Mouse (Mus musculus) Patski (cell line): ENCODE data around the gene Gm19684. TPM values are rescaled to one million over a fixed set of nuclear protein-coding genes. Genes with fewer than 3 reads are reported as not detected.
"Not testable (repeated sequence)": the region's sequence is repeated elsewhere in the genome, so short reads cannot be mapped to it uniquely, and the experiment has no call there.

Source experiments
- ATAC-seq: fragments of 100-300 bp; one replicate; pipeline ENCODE4 v1.8.0; 2021
- CTCF ChIA-PET: fragments of 350-600 bp; sonication (Branson Sonifier 250); formaldehyde crosslinking; loops from one replicate; lab custom pipeline; 2022; ENCODE audit warnings: inconsistent platforms; lab: Charles Lee
- POLR2A ChIA-PET: fragments of 350-600 bp; sonication (Branson Sonifier 250); formaldehyde crosslinking; loops from one replicate; lab custom pipeline; 2022; ENCODE audit warnings: antibody characterized with exemption, inconsistent platforms; lab: Charles Lee
- DNase-seq: peaks from one replicate; pipeline ENCODE4 v3.0.0-alpha.2; 2011; ENCODE audit warnings: low read depth, low spot score
- H3K27me3 ChIP-seq: fragments of 371-371 bp; one replicate; pipeline ENCODE4 v1.5.1; 2021
- CTCF ChIP-seq: fragments of 100-300 bp; IDR thresholded peaks from one replicate; pipeline ENCODE4 v1.5.1; 2021
- in situ Hi-C: fragments of 300-500 bp; cut with MboI; formaldehyde crosslinking; loops from 3 replicates; pipeline ENCODE4 v1.11.1; 2018; ENCODE audit warnings: low pct_unique_long_range_greater_than_20kb, mixed read lengths
- polyA plus RNA-seq: library from polyadenylated mRNA; unstranded; gene quantifications from one replicate; pipeline ENCODE4 v1.2.3, GENCODE M21; 2021

Gene Gm19684
- polyA plus RNA-seq = 0.06 TPM

DNA sequence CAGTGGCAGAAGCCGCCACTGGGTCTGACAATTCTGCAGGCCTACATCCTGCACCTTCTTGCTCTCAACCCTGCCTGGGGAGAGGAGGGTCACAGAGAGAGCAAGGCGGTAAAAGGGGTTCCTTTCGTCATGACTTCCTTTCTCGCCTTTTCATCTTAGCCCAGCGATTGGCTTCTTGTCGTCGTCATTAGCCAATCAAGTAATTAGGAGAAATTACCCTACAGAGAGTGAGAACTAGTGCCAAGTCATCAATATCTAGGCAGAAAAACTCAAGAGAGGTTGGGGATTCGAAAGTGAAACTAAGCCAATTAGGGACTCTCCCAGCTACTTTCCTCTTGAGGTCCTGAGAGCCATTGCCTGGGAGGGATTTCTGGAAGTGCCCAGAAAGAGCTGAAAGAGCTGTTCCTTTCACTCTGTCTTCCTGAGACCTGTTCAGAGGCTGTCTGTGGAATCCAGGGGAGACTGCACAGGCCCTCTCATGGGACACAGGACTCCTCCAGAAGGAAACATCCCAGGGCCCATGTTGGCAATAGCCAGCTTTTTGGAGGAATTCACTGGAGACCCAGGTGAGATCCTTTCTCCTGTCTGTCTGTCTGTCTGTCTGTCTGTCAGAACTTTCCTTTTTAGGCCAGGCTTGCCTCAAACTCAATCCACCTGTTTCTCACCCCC, at the start of gene Gm19684:
TSS of gene Gm19684 (plus strand) at position 327 of the 669 bp plus-strand sequence.
- POLR2A ChIA-PET = interaction anchor here (0.7 kb wide), 1 partner anchor 57 kb away, joined by 3 read pairs; no protein-coding TSS in a partner anchor
- CTCF ChIA-PET = interaction anchor here (0.7 to 1.2 kb wide), 2 partner anchors 61 to 124 kb away, joined by 3 to 4 read pairs; no protein-coding TSS in a partner anchor
- ATAC-seq (peak; percentile 77), DNase-seq (peak; percentile 33)
- H3K27me3 ChIP-seq, in situ Hi-C loops: not testable (repeated sequence)

- ATAC-seq, CTCF ChIA-PET, POLR2A ChIA-PET, DNase-seq: not testable (repeated sequence)
- in situ Hi-C loops = loop anchor here (25.0 kb wide), 1 partner anchor 770 kb away; the partner anchor contains the start of gene H2-Q1
- peaks cover 11% of the 10 kb centered on the region for H3K27me3 ChIP-seq
Observed at GRCm38 (mm10) chr17:36081901-36082300, 39.6 kb upstream of the Gm19684 start.

GRCm38 (mm10) chr17:36082519-36083232, 38.8 kb upstream of the Gm19684 start:
- in situ Hi-C loops = loop anchor here (25.0 kb wide), 1 partner anchor 770 kb away; the partner anchor contains the start of gene H2-Q1
- DNase-seq, CTCF ChIA-PET, ATAC-seq, POLR2A ChIA-PET: not testable (repeated sequence)
- peaks cover 11% of the 10 kb centered on the region for H3K27me3 ChIP-seq

GRCm38 (mm10) chr17:36083266-36083869, 38.1 kb upstream of the Gm19684 start:
- DNase-seq (no peak), ATAC-seq (peak; percentile 58)
- H3K27me3 ChIP-seq = peaks cover 14% of the 10 kb centered on the region
- ChIA-PET CTCF (no interaction called here), POLR2A (no interaction called here)
- in situ Hi-C loops = loop anchor here (25.0 kb wide), 1 partner anchor 771 kb away; the partner anchor contains the start of gene H2-Q1
- no peak for TF ChIP-seq CTCF

DNA sequence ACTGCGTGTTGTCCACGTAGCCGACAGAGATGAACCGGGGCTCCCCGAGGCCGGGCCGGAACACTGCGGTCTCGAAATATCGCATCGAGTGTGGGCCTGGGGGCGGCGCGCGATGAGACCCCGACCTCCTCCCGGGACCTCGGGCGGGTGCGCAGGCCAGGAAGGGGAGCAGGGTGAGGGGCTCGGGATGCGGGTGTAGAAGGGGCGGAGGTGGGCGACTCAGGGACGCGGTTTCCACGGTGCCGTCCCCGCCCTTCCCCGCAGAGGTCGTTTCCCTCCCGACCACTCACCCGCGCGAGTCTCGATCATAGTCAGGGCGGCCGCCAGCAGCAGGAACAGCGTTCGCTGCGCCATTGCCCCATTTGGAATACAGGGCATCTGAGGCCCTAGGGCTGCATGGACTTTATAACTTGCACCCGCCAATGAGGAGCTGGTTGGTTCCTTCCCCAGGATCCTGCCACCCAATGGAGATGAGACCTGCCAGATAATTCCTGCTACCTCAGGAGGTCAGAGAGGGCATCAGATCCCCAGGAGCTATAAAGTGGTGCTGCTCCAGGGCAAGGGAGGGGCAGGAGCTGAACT, 37.5 kb upstream of the Gm19684 start:
- POLR2A ChIA-PET = no interaction called here
- H3K27me3 ChIP-seq = peaks cover 16% of the 10 kb centered on the region
- in situ Hi-C loops = loop anchor here (25.0 kb wide), 1 partner anchor 772 kb away; the partner anchor contains the start of gene H2-Q1
- ATAC-seq (no peak), DNase-seq (no peak)
- CTCF ChIA-PET = no interaction called here
- TF ChIP-seq CTCF = no peak

- POLR2A ChIA-PET, DNase-seq, ATAC-seq, CTCF ChIA-PET: not testable (repeated sequence)
- in situ Hi-C loops = loop anchor here (5.0 to 25.0 kb wide), 2 partner anchors 101 to 774 kb away; partner anchors contain the start of gene H2-Q1
- peaks cover 22% of the 10 kb centered on the region for H3K27me3 ChIP-seq
Observed at GRCm38 (mm10) chr17:36085976-36086375, 35.5 kb upstream of the Gm19684 start.

- ATAC-seq, POLR2A ChIA-PET, DNase-seq, CTCF ChIA-PET: not testable (repeated sequence)
- H3K27me3 ChIP-seq = peaks cover 11% of the 10 kb centered on the region
- in situ Hi-C loops = loop anchor here (25.0 kb wide), 1 partner anchor 780 kb away; the partner anchor contains the start of gene H2-Q1
Observed at GRCm38 (mm10) chr17:36091933-36092332, 29.5 kb upstream of the Gm19684 start.

DNA sequence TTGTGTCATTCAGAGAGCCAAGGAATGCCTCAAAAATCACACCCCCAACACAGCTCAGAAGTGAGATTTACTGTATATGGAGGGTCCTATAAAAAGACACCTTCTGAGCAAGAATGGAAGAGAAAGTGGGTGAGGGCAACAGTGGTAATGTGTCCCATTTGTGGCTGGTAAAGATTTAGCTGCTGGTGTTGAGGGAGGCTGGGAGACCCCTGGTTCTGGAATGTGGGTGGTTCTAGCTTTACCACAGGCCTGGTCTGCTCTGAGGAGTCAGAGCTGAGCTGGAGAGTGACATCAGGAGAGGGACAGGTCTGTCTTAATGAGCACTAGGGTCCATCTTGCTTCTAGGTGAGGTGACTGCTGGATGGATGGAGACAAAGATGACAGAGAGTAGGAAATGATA, 29.0 kb upstream of the Gm19684 start:
- DNase-seq, POLR2A ChIA-PET, CTCF ChIA-PET, ATAC-seq: not testable (repeated sequence)
- in situ Hi-C loops = loop anchor here (25.0 kb wide), 1 partner anchor 780 kb away; the partner anchor contains the start of gene H2-Q1
- peaks cover 11% of the 10 kb centered on the region for H3K27me3 ChIP-seq

- TF ChIP-seq CTCF = no peak
- ATAC-seq = no peak
- ChIA-PET CTCF (interaction anchor here (0.9 kb wide), 1 partner anchor 33 kb away, joined by 3 read pairs; no protein-coding TSS in a partner anchor), POLR2A (no interaction called here)
- peaks cover 9% of the 10 kb centered on the region for H3K27me3 ChIP-seq
- no peak for DNase-seq
- in situ Hi-C loops = loop anchor here (25.0 kb wide), 1 partner anchor 782 kb away; the partner anchor contains the start of gene H2-Q1
Observed at GRCm38 (mm10) chr17:36093936-36094335, 27.5 kb upstream of the Gm19684 start.

- not testable (repeated sequence) for DNase-seq, ATAC-seq, H3K27me3 ChIP-seq
- POLR2A ChIA-PET = interaction anchor here (0.6 kb wide), 1 partner anchor 238 kb away, joined by 3 read pairs; the partner anchor contains the start of gene Nrm
- in situ Hi-C loops = loop anchor here (25.0 kb wide), 1 partner anchor 787 kb away; the partner anchor contains the start of gene H2-Q1
- CTCF ChIA-PET = interaction anchor here (0.9 kb wide), 1 partner anchor 10 kb away, joined by 3 read pairs; no protein-coding TSS in a partner anchor
Observed at GRCm38 (mm10) chr17:36099603-36100002, 21.9 kb upstream of the Gm19684 start.

DNA sequence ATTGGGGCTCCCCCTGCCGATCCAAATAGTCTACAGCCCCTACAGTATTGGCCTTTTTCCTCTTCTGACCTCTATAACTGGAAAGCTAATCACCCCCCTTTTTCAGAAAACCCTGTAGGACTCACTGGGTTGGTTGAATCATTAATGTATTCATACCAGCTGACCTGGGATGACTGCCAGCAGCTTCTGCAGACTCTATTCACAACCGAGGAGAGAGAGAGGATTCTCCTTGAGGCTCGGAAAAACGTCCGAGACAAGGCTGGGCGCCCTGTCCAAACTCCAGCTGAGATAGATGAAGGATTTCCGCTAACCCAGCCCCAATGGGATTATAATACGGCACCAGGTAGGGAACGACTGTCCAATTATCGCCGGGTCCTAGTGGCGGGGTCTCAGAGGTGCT, 19.4 kb upstream of the Gm19684 start:
- in situ Hi-C loops, CTCF ChIA-PET, H3K27me3 ChIP-seq, DNase-seq, POLR2A ChIA-PET, ATAC-seq: not testable (repeated sequence)

DNA sequence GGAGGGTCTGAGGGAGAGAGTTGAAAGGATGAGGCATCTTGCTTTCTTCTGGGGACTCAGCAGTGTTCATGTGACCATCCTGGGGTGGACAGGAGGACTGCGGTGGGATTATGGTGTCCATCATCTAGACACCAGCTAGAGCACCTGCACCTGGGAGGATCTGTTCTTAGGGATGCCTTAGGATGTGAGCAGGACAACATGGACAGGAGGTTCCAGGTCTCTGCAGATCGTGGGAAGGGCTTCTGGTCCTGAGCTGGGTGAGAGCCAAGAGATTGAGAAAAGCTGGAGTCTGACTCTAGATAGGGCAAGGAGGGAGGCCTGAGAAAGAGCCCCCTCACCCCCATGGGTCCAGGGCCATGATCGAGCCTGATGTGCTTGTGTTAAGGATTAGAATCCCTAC, 11.3 kb upstream of the Gm19684 start:
- in situ Hi-C loops = loop anchor here (10.0 kb wide), 2 partner anchors 75 to 175 kb away; partner anchors contain the start of gene H2-T23
- POLR2A ChIA-PET, ATAC-seq, H3K27me3 ChIP-seq, DNase-seq: not testable (repeated sequence)
- CTCF ChIA-PET = interaction anchor here (1.0 kb wide), 1 partner anchor 10 kb away, joined by 3 read pairs; no protein-coding TSS in a partner anchor

DNA sequence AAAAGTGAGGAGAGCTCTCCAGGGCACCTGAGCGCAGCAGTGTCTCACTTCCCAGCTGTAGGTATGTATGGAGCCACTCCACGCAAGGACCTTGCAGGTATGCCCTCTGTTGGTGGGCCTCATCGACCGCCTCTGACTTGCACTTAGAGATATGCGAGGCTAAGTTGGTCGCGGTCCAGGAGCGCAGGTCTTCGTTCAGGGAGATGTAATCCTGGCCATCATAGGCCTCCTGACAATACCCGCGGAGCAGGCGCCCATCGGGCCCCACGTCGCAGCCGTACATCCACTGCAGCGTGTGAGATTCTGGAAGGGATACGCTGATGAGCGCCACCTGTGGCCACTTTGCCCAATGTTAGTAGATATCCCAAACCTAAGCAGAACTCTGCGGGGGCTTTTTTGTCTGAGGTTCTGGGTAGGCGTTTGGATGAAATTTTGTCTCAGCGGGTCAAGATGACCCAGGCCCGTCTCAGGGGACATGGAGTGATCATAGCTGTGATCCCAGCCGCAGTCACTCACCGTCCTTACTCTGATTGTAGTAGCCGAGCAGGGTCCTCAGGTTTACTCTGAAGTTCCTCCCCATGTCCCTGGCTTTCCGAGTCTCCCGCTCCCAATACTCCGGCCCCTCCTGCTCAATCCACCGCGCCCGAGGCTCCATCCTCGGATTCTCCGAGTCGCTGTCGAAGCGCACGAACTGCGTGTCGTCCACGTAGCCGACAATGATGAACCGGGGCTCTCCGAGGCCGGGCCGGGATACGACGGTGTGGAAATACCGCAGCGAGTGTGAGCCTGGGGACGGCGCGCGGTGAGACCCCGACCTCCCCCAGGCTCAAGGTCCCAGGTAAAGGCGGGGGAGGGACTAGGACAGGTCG, 10.6 kb upstream of the Gm19684 start:
- POLR2A ChIA-PET, H3K27me3 ChIP-seq, DNase-seq, CTCF ChIA-PET: not testable (repeated sequence)
- peak; percentile 31 for ATAC-seq
- in situ Hi-C loops = loop anchor here (10.0 kb wide), 2 partner anchors 76 to 176 kb away; partner anchors contain the start of gene H2-T23
